Mouse (Mus musculus) heart, adult 2 months (tissue): ENCODE results near the gene Gm49721.
"Not testable (repeated sequence)": the region's sequence is repeated elsewhere in the genome, so short reads cannot be mapped to it uniquely, and the experiment has no call there.

Experiments used
- CTCF ChIP-seq: fragments of 200-600 bp; IDR thresholded peaks from 2 replicates; pipeline ENCODE4 v1.8.1; 2022; ENCODE audit warnings: antibody characterized with exemption, mild to moderate bottlenecking, moderate library complexity
- EP300 ChIP-seq: fragments of 200-500 bp; IDR thresholded peaks from 2 replicates; pipeline ENCODE4 v1.6.1; 2011; ENCODE audit warnings: low read depth, low read length, control low read depth; ENCODE audit not compliant: insufficient read depth
- POLR2A ChIP-seq: fragments of 200-500 bp; IDR thresholded peaks from 2 replicates; pipeline ENCODE4 v1.6.1; 2011; ENCODE audit warnings: mild to moderate bottlenecking, low read depth, low read length, control low read depth; ENCODE audit not compliant: insufficient read depth

DNA sequence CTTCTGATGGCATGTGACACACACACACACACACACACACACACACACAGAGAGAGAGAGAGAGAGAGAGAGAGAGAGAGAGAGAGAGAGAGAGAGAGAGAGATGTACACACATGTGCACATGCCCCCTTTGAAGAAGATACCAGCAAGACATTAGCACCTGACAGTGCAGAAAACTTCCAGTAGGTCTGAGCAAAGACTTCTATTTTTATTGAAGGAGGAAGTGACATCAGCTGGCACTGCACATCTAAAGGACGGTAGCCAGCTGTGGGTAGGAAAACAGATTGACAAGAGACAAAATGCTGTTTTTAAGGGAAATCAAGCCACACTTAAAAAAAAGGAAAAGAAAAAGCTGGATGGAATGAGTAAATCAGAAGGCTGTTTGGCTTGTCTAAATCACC, 35.5 kb downstream of the Gm49721 start:
- TF ChIP-seq CTCF, POLR2A, EP300: not testable (repeated sequence)
